Mouse (Mus musculus) myocyte (in vitro differentiated cells): ENCODE results near the gene Pax2.

Experiments
- CEBPB ChIP-seq: IDR thresholded peaks from 2 replicates; pipeline ENCODE4 v1.6.1; 2011; ENCODE audit warnings: mild to moderate bottlenecking, moderate library complexity; ENCODE audit not compliant: poor library complexity, insufficient read depth, severe bottlenecking
- E2F4 ChIP-seq: IDR thresholded peaks from one replicate; pipeline ENCODE4 v1.6.1; 2011; ENCODE audit warnings: mild to moderate bottlenecking, control low read depth, moderate library complexity; ENCODE audit not compliant: insufficient read depth
- MAX ChIP-seq: IDR thresholded peaks from one replicate; pipeline ENCODE4 v1.6.1; 2011; ENCODE audit warnings: low read depth, mild to moderate bottlenecking, control low read depth
- MYOD1 ChIP-seq, 3 experiments: IDR thresholded peaks; one replicate each; pipeline ENCODE4 v1.6.1; 2011; ENCODE audit warnings: control low read depth in 2 of 3, low read depth in 2 of 3, mild to moderate bottlenecking in 2 of 3, moderate library complexity in 1 of 3; ENCODE audit not compliant: insufficient read length in 2 of 3, control insufficient read depth in 1 of 3
- MYOG ChIP-seq, 3 experiments: IDR thresholded peaks; one replicate each; pipeline ENCODE4 v1.6.1; 2011; ENCODE audit warnings: control low read depth in 2 of 3, low read depth in 2 of 3, mild to moderate bottlenecking in 2 of 3; ENCODE audit not compliant: insufficient read length in 2 of 3, control insufficient read depth in 1 of 3, insufficient read depth in 1 of 3
- POLR2A ChIP-seq: IDR thresholded peaks from one replicate; pipeline ENCODE4 v1.6.1; 2011; ENCODE audit warnings: low read depth, mild to moderate bottlenecking, control low read depth, moderate library complexity; ENCODE audit not compliant: insufficient read length
- POLR2AphosphoS2 ChIP-seq: IDR thresholded peaks from one replicate; pipeline ENCODE4 v1.6.1; 2011; ENCODE audit warnings: low read depth, control low read depth; ENCODE audit not compliant: insufficient read length
- REST ChIP-seq: IDR thresholded peaks from one replicate; pipeline ENCODE4 v1.6.1; 2011; ENCODE audit warnings: mild to moderate bottlenecking, control low read depth, moderate library complexity; ENCODE audit not compliant: insufficient read depth, insufficient read length
- TCF12 ChIP-seq: IDR thresholded peaks from one replicate; pipeline ENCODE4 v1.6.1; 2011; ENCODE audit warnings: mild to moderate bottlenecking, control low read depth; ENCODE audit not compliant: poor library complexity, insufficient read depth, severe bottlenecking
- USF1 ChIP-seq: IDR thresholded peaks from one replicate; pipeline ENCODE4 v1.6.1; 2011; ENCODE audit warnings: low read depth, mild to moderate bottlenecking, control low read depth, moderate library complexity

GRCm38 (mm10) chr19:44725951-44726791 lies 29.7 kb upstream of the Pax2 start:
- TF ChIP-seq USF1 (no peak), POLR2A (no peak), MYOG (IDR thresholded peaks at IDR 0.05; ENCODE audit: control insufficient read depth in 1 of 3, insufficient read depth in 1 of 3, insufficient read length in 2 of 3, low read depth in 2 of 3) (no peak), POLR2AphosphoS2 (no peak), REST (no peak), MAX (no peak), E2F4 (no peak), CEBPB (no peak), MYOD1 (IDR thresholded peaks at IDR 0.05; ENCODE audit: control insufficient read depth in 1 of 3, insufficient read length in 2 of 3, low read depth in 2 of 3) (no peak), TCF12 (no peak)
